Mouse (Mus musculus): ENCODE data around the gene Tjap1. TPM values are rescaled to one million over a fixed set of nuclear protein-coding genes. Genes with fewer than 3 reads are reported as not detected.
A peak's percentile ranks its signal among the peaks of the same experiment; 100 is the strongest.

Tjap1 gene
- total RNA-seq, 2 experiments from 2014 or later: 37.1 to 40.5 TPM

- intact Hi-C loops (cut with DNase I): no loop called here
- no peak for DNase-seq (ENCODE audit: low spot score)
Observed at GRCm38 (mm10) chr17:46285407-46285806, 2.6 kb upstream of the Tjap1 start.

GRCm38 (mm10) chr17:46284653-46285052 lies 1.8 kb upstream of the Tjap1 start:
- no peak for DNase-seq (ENCODE audit: low spot score)
- intact Hi-C loops (cut with DNase I): no loop called here

DNA sequence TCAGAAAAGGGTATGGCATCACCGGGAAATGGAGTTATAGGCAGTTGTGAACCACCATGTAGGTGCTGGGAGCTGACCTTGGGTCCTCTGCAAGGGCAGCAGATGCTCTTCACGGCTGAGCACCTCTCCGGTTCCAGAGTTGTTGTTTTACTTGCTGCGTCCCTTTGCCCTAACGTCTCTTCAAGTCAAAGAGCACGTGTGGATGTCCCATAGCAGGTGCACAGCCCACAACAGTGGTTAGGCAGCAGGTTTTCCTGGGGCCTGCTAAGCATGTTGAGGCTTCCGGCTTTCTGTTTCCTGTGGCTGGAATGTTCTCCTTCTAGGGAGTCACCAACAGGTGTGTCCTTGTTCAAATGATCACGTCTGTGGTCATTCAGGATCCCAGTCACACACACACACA lies 1.1 kb upstream of the Tjap1 start:
- no peak for DNase-seq (ENCODE audit: low spot score)
- intact Hi-C loops (cut with DNase I): no loop called here

DNA sequence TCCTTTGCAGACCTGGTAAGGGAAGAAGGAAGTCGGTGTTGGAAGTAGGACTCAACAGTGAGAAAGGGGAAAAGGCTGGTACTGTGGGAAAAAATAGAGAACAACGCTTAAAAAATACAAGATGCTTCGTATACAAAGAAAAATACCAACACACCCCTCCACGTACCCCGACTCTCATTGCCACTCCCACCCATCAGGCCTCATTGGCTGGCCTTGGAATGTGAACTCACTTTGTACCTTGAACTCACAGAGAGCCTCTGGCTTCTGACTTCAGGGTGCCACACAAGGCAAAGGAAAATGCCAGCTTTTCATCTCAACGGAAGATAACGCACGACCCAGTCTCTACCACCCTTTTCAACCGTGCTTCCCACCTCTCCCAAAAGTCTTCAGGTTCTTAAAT lies 314 bp upstream of the Tjap1 start:
- intact Hi-C loops (cut with DNase I): no loop called here
- DNase-seq (ENCODE audit: low spot score): no peak

GRCm38 (mm10) chr17:46278011-46278765 lies 4.6 kb downstream of the Tjap1 start:
- intact Hi-C loops (cut with DNase I): no loop called here
- DNase-seq (ENCODE audit: low spot score): no peak

GRCm38 (mm10) chr17:46277586-46277985 lies 5.2 kb downstream of the Tjap1 start:
- no peak for DNase-seq (ENCODE audit: low spot score)
- intact Hi-C loops (cut with DNase I): no loop called here

GRCm38 (mm10) chr17:46275506-46275905 lies 7.3 kb downstream of the Tjap1 start:
- intact Hi-C loops (cut with DNase I): no loop called here
- DNase-seq (ENCODE audit: low spot score): no peak

DNA sequence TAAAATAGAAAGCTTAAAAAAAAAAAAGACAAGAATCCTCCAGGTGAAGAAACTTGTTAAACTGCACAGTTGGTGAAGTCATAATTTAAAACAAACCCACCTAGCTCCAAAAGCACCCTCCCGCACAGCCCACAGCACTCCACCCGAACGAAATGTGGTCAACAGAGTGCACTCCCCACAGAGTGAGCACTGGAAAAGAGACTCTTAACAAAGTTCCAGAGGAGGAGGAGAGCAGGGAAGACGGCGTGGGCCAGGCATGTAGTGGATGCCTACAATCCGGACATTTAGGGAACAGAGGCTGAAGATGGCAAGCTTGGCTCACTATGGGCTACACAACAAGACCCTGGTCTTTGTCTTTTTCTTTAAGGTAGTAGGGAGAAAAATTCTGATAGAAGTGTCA lies 7.8 kb downstream of the Tjap1 start:
- no peak for DNase-seq (ENCODE audit: low spot score)
- intact Hi-C loops (cut with DNase I): no loop called here

DNA sequence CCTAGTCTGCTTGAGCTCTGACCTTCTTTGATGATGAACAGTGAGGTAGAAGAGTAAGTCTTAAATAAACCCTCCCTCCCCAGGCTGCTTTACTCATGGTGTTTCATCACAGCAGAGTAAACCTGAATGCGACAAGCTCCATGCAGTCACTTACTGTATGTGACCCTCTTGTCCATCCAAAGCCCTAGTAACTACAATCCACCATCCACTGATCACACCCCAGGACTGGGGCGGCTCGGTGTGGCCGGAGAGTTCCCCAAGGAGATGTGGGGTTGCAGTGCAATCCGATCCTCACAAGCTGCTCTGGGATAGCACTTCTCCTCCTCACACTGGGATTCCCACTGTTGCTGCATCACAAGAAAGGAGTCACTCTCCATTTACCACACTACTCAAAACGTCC lies 8.4 kb downstream of the Tjap1 start:
- DNase-seq (ENCODE audit: low spot score): no peak
- intact Hi-C loops (cut with DNase I): no loop called here

- intact Hi-C loops (cut with DNase I): loop anchor here (2.0 kb wide), 1 partner anchor 15 kb away; no protein-coding TSS in a partner anchor
- no peak for DNase-seq (ENCODE audit: low spot score)
Observed at GRCm38 (mm10) chr17:46273803-46274236, 9.0 kb downstream of the Tjap1 start.

GRCm38 (mm10) chr17:46272675-46273074 lies 10.2 kb downstream of the Tjap1 start:
- DNase-seq (ENCODE audit: low spot score): no peak
- intact Hi-C loops (cut with DNase I): loop anchor here (2.0 kb wide), 1 partner anchor 16 kb away; no protein-coding TSS in a partner anchor

DNA sequence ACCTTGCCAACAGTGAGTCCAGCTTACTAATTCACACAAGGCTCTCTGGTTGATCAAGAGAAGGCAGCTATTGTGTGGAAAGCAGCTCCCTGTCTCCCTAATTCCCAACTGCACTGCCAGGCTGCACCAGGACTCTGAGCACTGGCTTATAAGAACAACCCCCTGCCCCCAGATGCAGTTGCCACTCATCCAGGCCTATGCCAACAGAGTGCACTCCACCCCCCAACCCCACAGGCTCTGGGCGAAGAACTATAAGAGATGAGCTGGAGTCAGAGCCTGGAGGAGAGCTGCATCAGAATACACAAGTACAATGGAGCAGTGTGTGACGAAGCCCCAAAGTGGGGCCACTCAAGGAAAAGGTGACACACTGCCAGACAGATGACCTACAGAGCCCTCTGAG lies 10.8 kb downstream of the Tjap1 start:
- intact Hi-C loops (cut with DNase I): loop anchor here (2.0 kb wide), 1 partner anchor 17 kb away; no protein-coding TSS in a partner anchor
- DNase-seq (ENCODE audit: low spot score): no peak

GRCm38 (mm10) chr17:46269771-46270534 lies 12.9 kb downstream of the Tjap1 start:
- intact Hi-C loops (cut with DNase I): loop anchor here (5.0 kb wide), 1 partner anchor 242 kb away; no protein-coding TSS in a partner anchor
- no peak for DNase-seq (ENCODE audit: low spot score)

DNA sequence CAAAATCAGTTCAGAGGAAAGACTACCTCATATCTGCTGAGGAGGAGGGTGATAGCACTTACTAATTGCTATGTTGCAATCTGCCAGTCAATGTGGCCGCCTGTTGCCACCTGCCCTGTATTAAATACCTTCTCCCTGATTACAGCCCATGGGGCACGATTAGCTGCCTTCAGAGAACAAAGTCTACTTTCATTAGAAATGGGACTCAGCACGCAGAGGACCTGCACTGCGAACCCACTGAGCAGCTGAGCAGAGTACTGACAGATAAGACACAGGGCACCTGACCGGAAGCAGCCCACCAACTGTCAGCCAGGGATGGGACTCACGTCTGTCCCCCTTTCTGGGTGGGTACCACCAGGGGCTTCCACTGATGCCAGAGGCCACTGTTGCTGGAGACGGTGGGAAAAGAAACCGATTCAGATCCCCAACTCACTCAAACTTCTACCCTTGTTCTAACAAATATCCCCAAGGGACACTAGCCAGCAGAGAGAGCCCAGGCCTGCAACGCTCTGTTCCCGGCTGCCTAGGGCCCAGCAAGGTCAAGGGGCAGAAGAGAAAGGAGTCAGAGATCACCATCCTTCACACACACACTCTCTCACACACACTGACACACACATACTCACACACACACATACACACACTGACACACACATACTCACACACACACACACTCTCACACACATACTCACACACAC lies 14.7 kb downstream of the Tjap1 start:
- intact Hi-C loops (cut with DNase I): loop anchor here (5.0 kb wide), 1 partner anchor 244 kb away; no protein-coding TSS in a partner anchor
- DNase-seq (ENCODE audit: low spot score): no peak

- intact Hi-C loops (cut with DNase I): loop anchor here (5.0 kb wide), 1 partner anchor 245 kb away; no protein-coding TSS in a partner anchor
- DNase-seq (ENCODE audit: low spot score): no peak
Observed at GRCm38 (mm10) chr17:46267511-46267910, 15.3 kb downstream of the Tjap1 start.

GRCm38 (mm10) chr17:46266986-46267385 lies 15.8 kb downstream of the Tjap1 start:
- intact Hi-C loops (cut with DNase I): loop anchor here (1.0 to 5.0 kb wide), 2 partner anchors 31 to 245 kb away; no protein-coding TSS in a partner anchor
- no peak for DNase-seq (ENCODE audit: low spot score)

DNA sequence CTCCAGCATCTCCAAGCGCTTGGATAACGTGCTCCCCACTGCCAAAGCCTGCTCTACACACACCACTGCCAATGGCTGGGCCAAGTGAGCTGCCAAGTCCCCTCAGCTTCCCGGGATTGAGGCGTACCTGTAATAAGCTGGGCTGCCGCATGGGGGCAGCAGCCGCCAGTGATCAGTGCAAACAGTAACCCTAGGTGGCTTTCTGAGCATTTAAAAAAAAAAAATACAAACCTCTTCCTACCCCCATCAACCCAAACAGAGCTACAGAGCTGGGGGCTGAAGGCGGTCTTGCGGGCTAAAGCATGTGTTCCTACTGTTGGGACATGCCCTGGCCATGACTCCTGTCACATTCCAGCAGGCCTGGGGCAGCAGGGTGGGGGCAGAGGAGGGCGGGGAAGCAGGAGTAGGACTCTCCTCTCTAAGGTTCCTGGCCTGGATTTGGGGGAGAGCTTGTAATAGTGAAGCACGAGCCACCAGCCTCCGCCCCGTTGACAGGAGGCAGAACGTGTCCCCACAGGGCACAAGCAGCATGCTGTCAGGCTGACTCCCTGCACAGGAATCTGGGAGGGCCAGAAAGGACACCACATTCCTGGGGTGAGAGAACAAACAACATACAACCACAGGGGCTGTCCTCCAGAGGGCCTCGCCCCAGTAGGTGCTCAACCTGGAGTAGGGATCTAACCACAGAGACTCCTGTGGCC lies 16.8 kb downstream of the Tjap1 start:
- DNase-seq (ENCODE audit: low spot score): peak; percentile 67
- intact Hi-C loops (cut with DNase I): loop anchor here (1.0 to 5.0 kb wide), 2 partner anchors 32 to 246 kb away; no protein-coding TSS in a partner anchor

DNA sequence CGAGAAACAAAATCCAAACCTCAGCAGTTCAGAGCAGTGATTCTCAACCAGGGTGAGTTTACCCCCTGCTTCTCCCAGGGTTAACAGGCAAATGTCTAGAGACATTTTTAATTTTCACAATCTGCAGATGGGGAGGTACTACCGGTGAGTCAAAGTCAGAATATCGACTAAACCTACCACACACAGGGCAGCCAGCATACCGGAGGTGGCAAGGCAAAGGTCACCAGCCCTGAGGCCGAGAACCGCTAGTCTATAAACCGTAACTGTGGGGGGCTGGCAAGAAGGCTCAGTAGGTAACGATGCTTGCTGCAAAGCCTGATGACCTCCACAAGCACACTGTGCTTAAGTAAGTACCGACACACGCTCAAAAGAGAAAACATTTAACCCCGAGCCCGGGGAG lies 17.3 kb downstream of the Tjap1 start:
- no peak for DNase-seq (ENCODE audit: low spot score)
- intact Hi-C loops (cut with DNase I): loop anchor here (5.0 kb wide), 1 partner anchor 247 kb away; no protein-coding TSS in a partner anchor

- intact Hi-C loops (cut with DNase I): no loop called here
- DNase-seq (ENCODE audit: low spot score): no peak
Observed at GRCm38 (mm10) chr17:46262201-46262694, 20.6 kb downstream of the Tjap1 start.

Data from heart, postnatal 25 days (tissue).